Mouse (Mus musculus) Patski (cell line): Measurements from ENCODE around the gene Apoa2. TPM values are rescaled to one million over a fixed set of nuclear protein-coding genes. Genes with fewer than 3 reads are reported as not detected.

Experiments
- ATAC-seq: fragments of 100-300 bp; one replicate; pipeline ENCODE4 v1.8.0; 2021
- CTCF ChIA-PET: fragments of 350-600 bp; sonication (Branson Sonifier 250); formaldehyde crosslinking; loops from one replicate; lab custom pipeline; 2022; ENCODE audit warnings: inconsistent platforms; lab: Charles Lee
- POLR2A ChIA-PET: fragments of 350-600 bp; sonication (Branson Sonifier 250); formaldehyde crosslinking; loops from one replicate; lab custom pipeline; 2022; ENCODE audit warnings: antibody characterized with exemption, inconsistent platforms; lab: Charles Lee
- DNase-seq: peaks from one replicate; pipeline ENCODE4 v3.0.0-alpha.2; 2011; ENCODE audit warnings: low read depth, low spot score
- H3K27me3 ChIP-seq: fragments of 371-371 bp; one replicate; pipeline ENCODE4 v1.5.1; 2021
- CTCF ChIP-seq: fragments of 100-300 bp; IDR thresholded peaks from one replicate; pipeline ENCODE4 v1.5.1; 2021
- in situ Hi-C: fragments of 300-500 bp; cut with MboI; formaldehyde crosslinking; loops from 3 replicates; pipeline ENCODE4 v1.11.1; 2018; ENCODE audit warnings: low pct_unique_long_range_greater_than_20kb, mixed read lengths
- polyA plus RNA-seq: library from polyadenylated mRNA; unstranded; gene quantifications from one replicate; pipeline ENCODE4 v1.2.3, GENCODE M21; 2021

Apoa2 gene
- polyA plus RNA-seq, 1 experiment from 2014 or later = not detected

GRCm38 (mm10) chr1:171263185-171263611 lies 38.3 kb downstream of the Apoa2 start:
- in situ Hi-C loops = loop anchor here (25.0 kb wide), 1 partner anchor 376 kb away; the partner anchor contains the start of genes Dusp12 and Gm26620
- ChIA-PET POLR2A (interaction anchor here (0.6 to 0.9 kb wide), 3 partner anchors 10 to 20 kb away, joined by 3 to 6 read pairs (median 4); no protein-coding TSS in a partner anchor), CTCF (interaction anchor here (0.6 to 2.1 kb wide), 7 partner anchors 9 to 147 kb away, joined by 3 to 11 read pairs (median 4); partner anchors contain the start of genes Adamts4, Ndufs2, Ppox and Tomm40l)
- TF ChIP-seq CTCF = no peak
- peak; percentile 55 for ATAC-seq
- H3K27me3 ChIP-seq = no peaks in the 10 kb centered on the region
- no peak for DNase-seq

GRCm38 (mm10) chr1:171263666-171264461 lies 39.0 kb downstream of the Apoa2 start:
- H3K27me3 ChIP-seq = no peaks in the 10 kb centered on the region
- ATAC-seq = no peak
- DNase-seq = no peak
- no peak for TF ChIP-seq CTCF
- in situ Hi-C loops = loop anchor here (25.0 kb wide), 1 partner anchor 377 kb away; the partner anchor contains the start of genes Dusp12 and Gm26620
- CTCF ChIA-PET = interaction anchor here (0.6 to 2.1 kb wide), 4 partner anchors 18 to 148 kb away, joined by 3 to 11 read pairs (median 4); partner anchors contain the start of genes Ppox and Tomm40l
- POLR2A ChIA-PET = interaction anchor here (0.9 kb wide), 2 partner anchors 9 to 12 kb away, joined by 3 to 6 read pairs; no protein-coding TSS in a partner anchor

- POLR2A ChIA-PET = no interaction called here
These were observed 41.3 kb downstream of the Apoa2 start for GRCm38 (mm10) chr1:171265971-171266744.

GRCm38 (mm10) chr1:171268341-171268740 lies 43.5 kb downstream of the Apoa2 start:
- ATAC-seq (no peak), DNase-seq (no peak)
- CTCF ChIA-PET = interaction anchor here (0.9 kb wide), 1 partner anchor 122 kb away, joined by 3 read pairs; no protein-coding TSS in a partner anchor
- TF ChIP-seq CTCF = no peak
- in situ Hi-C loops = loop anchor here (25.0 kb wide), 1 partner anchor 381 kb away; the partner anchor contains the start of genes Dusp12 and Gm26620
- POLR2A ChIA-PET = no interaction called here
- no peaks in the 10 kb centered on the region for H3K27me3 ChIP-seq

More at GRCm38 (mm10) chr1:171265971-171266744, 41.3 kb downstream of the Apoa2 start:
- no peaks in the 10 kb centered on the region for H3K27me3 ChIP-seq
- TF ChIP-seq CTCF = no peak
- in situ Hi-C loops = loop anchor here (25.0 kb wide), 1 partner anchor 379 kb away; the partner anchor contains the start of genes Dusp12 and Gm26620
- no peak for DNase-seq
- no peak for ATAC-seq
- CTCF ChIA-PET = interaction anchor here (1.1 kb wide), 2 partner anchors 14 to 15 kb away, joined by 3 read pairs; partner anchors contain the start of gene Ppox

GRCm38 (mm10) chr1:171269848-171270572 lies 45.2 kb downstream of the Apoa2 start, which contains the start of gene B4galt3:
Gene B4galt3, plus strand, starts transcription at chr1:171270328.
- ChIA-PET CTCF (interaction anchor here (1.2 to 3.2 kb wide), 4 partner anchors 12 to 159 kb away, joined by 3 to 17 read pairs (median 5); partner anchors contain the start of gene Ppox), POLR2A (interaction anchor here (0.5 to 2.2 kb wide), 8 partner anchors 17 to 158 kb away, joined by 3 to 13 read pairs (median 4); partner anchors contain the start of genes Ndufs2 and Usp21)
- DNase-seq = no peak
- peak; percentile 94 for ATAC-seq
- no peaks in the 10 kb centered on the region for H3K27me3 ChIP-seq
- no peak for TF ChIP-seq CTCF
- in situ Hi-C loops = loop anchor here (25.0 kb wide), 1 partner anchor 383 kb away; the partner anchor contains the start of genes Dusp12 and Gm26620

GRCm38 (mm10) chr1:171270573-171270900 lies 45.7 kb downstream of the Apoa2 start:
- ChIA-PET CTCF (interaction anchor here (1.2 to 3.2 kb wide), 4 partner anchors 11 to 159 kb away, joined by 3 to 17 read pairs (median 5); partner anchors contain the start of gene Ppox), POLR2A (interaction anchor here (0.5 to 2.2 kb wide), 8 partner anchors 16 to 193 kb away, joined by 3 to 13 read pairs (median 4); partner anchors contain the start of genes Ndufs2 and Usp21)
- ATAC-seq = peak; percentile 24
- H3K27me3 ChIP-seq = no peaks in the 10 kb centered on the region
- in situ Hi-C loops = loop anchor here (25.0 kb wide), 1 partner anchor 383 kb away; the partner anchor contains the start of genes Dusp12 and Gm26620
- no peak for DNase-seq
- no peak for TF ChIP-seq CTCF

- no peak for TF ChIP-seq CTCF
- in situ Hi-C loops = loop anchor here (25.0 kb wide), 1 partner anchor 384 kb away; the partner anchor contains the start of genes Dusp12 and Gm26620
- CTCF ChIA-PET = interaction anchor here (1.0 to 3.2 kb wide), 4 partner anchors 10 to 160 kb away, joined by 3 to 17 read pairs (median 4); partner anchors contain the start of gene Ppox
- no peak for ATAC-seq
- DNase-seq = no peak
- H3K27me3 ChIP-seq = no peaks in the 10 kb centered on the region
- POLR2A ChIA-PET = interaction anchor here (0.5 to 2.2 kb wide), 2 partner anchors 16 to 193 kb away, joined by 4 to 13 read pairs; partner anchors contain the start of gene Usp21
These were observed 46.3 kb downstream of the Apoa2 start for GRCm38 (mm10) chr1:171271196-171271595.

DNA sequence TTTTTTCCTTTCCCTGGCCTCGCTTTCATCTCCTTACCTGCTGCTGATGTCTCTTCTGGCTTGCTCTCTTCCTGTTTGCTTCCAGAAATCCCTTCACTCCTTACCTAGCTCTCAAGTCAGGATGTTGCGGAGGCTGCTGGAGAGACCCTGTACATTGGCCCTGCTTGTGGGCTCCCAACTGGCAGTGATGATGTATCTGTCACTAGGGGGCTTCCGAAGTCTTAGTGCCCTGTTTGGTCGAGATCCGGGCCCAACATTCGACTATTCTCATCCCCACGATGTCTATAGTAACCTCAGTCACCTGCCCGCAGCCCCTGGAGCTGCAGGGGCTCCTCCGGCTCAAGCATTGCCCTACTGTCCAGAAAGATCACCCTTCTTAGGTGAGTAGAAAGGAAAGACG lies 46.8 kb downstream of the Apoa2 start:
- no peak for TF ChIP-seq CTCF
- no peak for DNase-seq
- ChIA-PET CTCF (interaction anchor here (1.0 to 3.2 kb wide), 2 partner anchors 10 to 14 kb away, joined by 3 to 17 read pairs; partner anchors contain the start of gene Ppox), POLR2A (interaction anchor here (0.8 to 2.2 kb wide), 3 partner anchors 10 to 108 kb away, joined by 3 to 13 read pairs (median 5); partner anchors contain the start of genes Ppox and Usp21)
- no peaks in the 10 kb centered on the region for H3K27me3 ChIP-seq
- in situ Hi-C loops = loop anchor here (25.0 kb wide), 1 partner anchor 384 kb away; the partner anchor contains the start of genes Dusp12 and Gm26620
- no peak for ATAC-seq
